Mouse (Mus musculus) myocyte (in vitro differentiated cells): ENCODE results near the gene Mbnl1. TPM values are rescaled to one million over a fixed set of nuclear protein-coding genes. Genes with fewer than 3 reads are reported as not detected.
"Not testable (repeated sequence)": the region's sequence is repeated elsewhere in the genome, so short reads cannot be mapped to it uniquely, and the experiment has no call there.

Source experiments
- H3K27me3 ChIP-seq: one replicate; pipeline ENCODE4 v1.6.1; 2011; ENCODE audit not compliant: control insufficient read depth, insufficient read depth, insufficient read length
- H3K36me3 ChIP-seq: one replicate; pipeline ENCODE4 v1.6.1; 2011; ENCODE audit not compliant: control insufficient read depth, insufficient read depth
- H3K4me2 ChIP-seq: one replicate; pipeline ENCODE4 v1.6.1; 2011; ENCODE audit warnings: low read depth, control low read depth
- H3K4me3 ChIP-seq: one replicate; pipeline ENCODE4 v1.5.1; 2011; ENCODE audit warnings: mild to moderate bottlenecking, control low read depth, moderate library complexity
- H3K79me2 ChIP-seq: one replicate; pipeline ENCODE4 v1.6.1; 2011; ENCODE audit not compliant: control insufficient read depth, insufficient read depth
- H3ac ChIP-seq: one replicate; pipeline ENCODE4 v1.6.1; 2011; ENCODE audit not compliant: control insufficient read depth, insufficient read length
- CEBPB ChIP-seq: IDR thresholded peaks from 2 replicates; pipeline ENCODE4 v1.6.1; 2011; ENCODE audit warnings: mild to moderate bottlenecking, moderate library complexity; ENCODE audit not compliant: poor library complexity, insufficient read depth, severe bottlenecking
- E2F4 ChIP-seq: IDR thresholded peaks from one replicate; pipeline ENCODE4 v1.6.1; 2011; ENCODE audit warnings: mild to moderate bottlenecking, control low read depth, moderate library complexity; ENCODE audit not compliant: insufficient read depth
- MAX ChIP-seq: IDR thresholded peaks from one replicate; pipeline ENCODE4 v1.6.1; 2011; ENCODE audit warnings: low read depth, mild to moderate bottlenecking, control low read depth
- MYOD1 ChIP-seq, 3 experiments: IDR thresholded peaks; one replicate each; pipeline ENCODE4 v1.6.1; 2011; ENCODE audit warnings: control low read depth in 2 of 3, low read depth in 2 of 3, mild to moderate bottlenecking in 2 of 3, moderate library complexity in 1 of 3; ENCODE audit not compliant: insufficient read length in 2 of 3, control insufficient read depth in 1 of 3
- MYOG ChIP-seq, 3 experiments: IDR thresholded peaks; one replicate each; pipeline ENCODE4 v1.6.1; 2011; ENCODE audit warnings: control low read depth in 2 of 3, low read depth in 2 of 3, mild to moderate bottlenecking in 2 of 3; ENCODE audit not compliant: insufficient read length in 2 of 3, control insufficient read depth in 1 of 3, insufficient read depth in 1 of 3
- POLR2A ChIP-seq: IDR thresholded peaks from one replicate; pipeline ENCODE4 v1.6.1; 2011; ENCODE audit warnings: low read depth, mild to moderate bottlenecking, control low read depth, moderate library complexity; ENCODE audit not compliant: insufficient read length
- POLR2AphosphoS2 ChIP-seq: IDR thresholded peaks from one replicate; pipeline ENCODE4 v1.6.1; 2011; ENCODE audit warnings: low read depth, control low read depth; ENCODE audit not compliant: insufficient read length
- REST ChIP-seq: IDR thresholded peaks from one replicate; pipeline ENCODE4 v1.6.1; 2011; ENCODE audit warnings: mild to moderate bottlenecking, control low read depth, moderate library complexity; ENCODE audit not compliant: insufficient read depth, insufficient read length
- SRF ChIP-seq: IDR thresholded peaks from one replicate; pipeline ENCODE4 v1.6.1; 2011; ENCODE audit warnings: low read depth; ENCODE audit not compliant: control insufficient read depth, insufficient read length
- TCF12 ChIP-seq: IDR thresholded peaks from one replicate; pipeline ENCODE4 v1.6.1; 2011; ENCODE audit warnings: mild to moderate bottlenecking, control low read depth; ENCODE audit not compliant: poor library complexity, insufficient read depth, severe bottlenecking
- TCF3 ChIP-seq: IDR thresholded peaks from one replicate; pipeline ENCODE4 v1.6.1; 2011; ENCODE audit warnings: low read depth, control low read depth; ENCODE audit not compliant: insufficient read length
- USF1 ChIP-seq: IDR thresholded peaks from one replicate; pipeline ENCODE4 v1.6.1; 2011; ENCODE audit warnings: low read depth, mild to moderate bottlenecking, control low read depth, moderate library complexity
- polyA plus RNA-seq: library from polyadenylated mRNA; unstranded; fragments of >200 nt; fragmentation: generic; extraction: Trizol; gene quantifications from one replicate; pipeline ENCODE4 v1.2.1, GENCODE M21; 2012; ENCODE audit warnings: missing spikeins

Gene Mbnl1
- polyA plus RNA-seq, 1 experiment: 24.7 TPM

GRCm38 (mm10) chr3:60489509-60489908 is 16.9 kb downstream of the Mbnl1 start:
- Histone ChIP-seq H3K4me3 (no peak overlapping the region), H3K4me2 (no peak overlapping the region)

GRCm38 (mm10) chr3:60494774-60495535 is 22.3 kb downstream of the Mbnl1 start:
- not testable (repeated sequence) for H3K4me2 ChIP-seq, H3K4me3 ChIP-seq, H3K79me2 ChIP-seq, H3ac ChIP-seq, H3K36me3 ChIP-seq, H3K27me3 ChIP-seq

More at GRCm38 (mm10) chr3:60489509-60489908, 16.9 kb downstream of the Mbnl1 start:
- Histone ChIP-seq H3K79me2 (no peaks in the 10 kb centered on the region), H3K36me3 (no peaks in the 10 kb centered on the region), H3K27me3 (no peaks in the 10 kb centered on the region), H3ac (no peak overlapping the region)
- TF ChIP-seq USF1: no peak
- TF ChIP-seq E2F4: no peak
- no peak for TF ChIP-seq MYOG (IDR thresholded peaks at IDR 0.05; ENCODE audit: control insufficient read depth in 1 of 3, insufficient read depth in 1 of 3, insufficient read length in 2 of 3, low read depth in 2 of 3)
- no peak for TF ChIP-seq MAX
- TF ChIP-seq POLR2AphosphoS2: no peak
- no peak for TF ChIP-seq SRF
- no peak for TF ChIP-seq REST
- no peak for TF ChIP-seq TCF3
- TF ChIP-seq POLR2A: no peak
- no peak for TF ChIP-seq TCF12
- TF ChIP-seq CEBPB: no peak
- TF ChIP-seq MYOD1 (IDR thresholded peaks at IDR 0.05; ENCODE audit: control insufficient read depth in 1 of 3, insufficient read length in 2 of 3, low read depth in 2 of 3): no peak

- Histone ChIP-seq H3K4me2 (peak overlapping the region; percentile 14), H3K27me3 (no peaks in the 10 kb centered on the region), H3ac (no peak overlapping the region), H3K4me3 (no peak overlapping the region), H3K79me2 (no peaks in the 10 kb centered on the region), H3K36me3 (no peaks in the 10 kb centered on the region)
- TF ChIP-seq MYOD1 (IDR thresholded peaks at IDR 0.05; ENCODE audit: control insufficient read depth in 1 of 3, insufficient read length in 2 of 3, low read depth in 2 of 3) (no peak), TCF3 (no peak), MYOG (IDR thresholded peaks at IDR 0.05; ENCODE audit: control insufficient read depth in 1 of 3, insufficient read depth in 1 of 3, insufficient read length in 2 of 3, low read depth in 2 of 3) (no peak), E2F4 (no peak), MAX (no peak), POLR2A (no peak), REST (no peak), USF1 (no peak), TCF12 (no peak), SRF (no peak), POLR2AphosphoS2 (no peak), CEBPB (no peak)
Measured at GRCm38 (mm10) chr3:60496197-60496596, 23.6 kb downstream of the Mbnl1 start.

- no peak overlapping the region for H3K4me3 ChIP-seq
- TF ChIP-seq POLR2AphosphoS2 (no peak), MYOG (IDR thresholded peaks at IDR 0.05; ENCODE audit: control insufficient read depth in 1 of 3, insufficient read depth in 1 of 3, insufficient read length in 2 of 3, low read depth in 2 of 3) (no peak), MYOD1 (IDR thresholded peaks at IDR 0.05; ENCODE audit: control insufficient read depth in 1 of 3, insufficient read length in 2 of 3, low read depth in 2 of 3) (no peak), CEBPB (no peak), POLR2A (no peak), USF1 (no peak), SRF (no peak), TCF3 (no peak), MAX (no peak), REST (no peak)
Measured at GRCm38 (mm10) chr3:60498151-60498550, 25.5 kb downstream of the Mbnl1 start.

GRCm38 (mm10) chr3:60498646-60499045 is 26.0 kb downstream of the Mbnl1 start:
- no peaks in the 10 kb centered on the region for H3K27me3 ChIP-seq
- no peak overlapping the region for H3K4me3 ChIP-seq
- peaks cover 18% of the 10 kb centered on the region for H3K79me2 ChIP-seq
- H3ac ChIP-seq: no peak overlapping the region
- H3K36me3 ChIP-seq: no peaks in the 10 kb centered on the region
- H3K4me2 ChIP-seq: peak overlapping the region; percentile 81
- TF ChIP-seq MAX: no peak
- TF ChIP-seq CEBPB: no peak
- no peak for TF ChIP-seq TCF12
- no peak for TF ChIP-seq USF1
- TF ChIP-seq SRF: no peak
- no peak for TF ChIP-seq POLR2A
- TF ChIP-seq REST: no peak
- no peak for TF ChIP-seq MYOD1 (IDR thresholded peaks at IDR 0.05; ENCODE audit: control insufficient read depth in 1 of 3, insufficient read length in 2 of 3, low read depth in 2 of 3)
- TF ChIP-seq TCF3: no peak
- no peak for TF ChIP-seq E2F4
- no peak for TF ChIP-seq POLR2AphosphoS2
- no peak for TF ChIP-seq MYOG (IDR thresholded peaks at IDR 0.05; ENCODE audit: control insufficient read depth in 1 of 3, insufficient read depth in 1 of 3, insufficient read length in 2 of 3, low read depth in 2 of 3)

More at GRCm38 (mm10) chr3:60498151-60498550, 25.5 kb downstream of the Mbnl1 start:
- H3K4me2 ChIP-seq: no peak overlapping the region
- H3K36me3 ChIP-seq: no peaks in the 10 kb centered on the region
- H3ac ChIP-seq: no peak overlapping the region
- H3K79me2 ChIP-seq: peaks cover 13% of the 10 kb centered on the region
- H3K27me3 ChIP-seq: no peaks in the 10 kb centered on the region
